Mouse (Mus musculus) limb, embryonic 15.5 days (tissue): ENCODE data around the gene Dnajc27. TPM values are rescaled to one million over a fixed set of nuclear protein-coding genes. Genes with fewer than 3 reads are reported as not detected.

Experiments used
- ATAC-seq: fragments of 200-750 bp; cut with Nextera tagmentation; 2 replicates; pipeline ENCODE4 v1.8.0; 2017; ENCODE audit warnings: low read depth, moderate TSS enrichment; ENCODE audit not compliant: insufficient number of reproducible peaks, low FRiP score, low TSS enrichment
- H3K27ac ChIP-seq: fragments of 300-500 bp; sonication (generic); 2 replicates; pipeline ENCODE4 v1.5.1; 2015; ENCODE audit warnings: moderate library complexity, mild to moderate bottlenecking, inconsistent platforms
- H3K27me3 ChIP-seq: fragments of 300-500 bp; sonication (generic); 2 replicates; pipeline ENCODE4 v1.6.1; 2015; ENCODE audit warnings: inconsistent platforms
- H3K36me3 ChIP-seq: fragments of 300-500 bp; sonication (generic); 2 replicates; pipeline ENCODE4 v1.6.1; 2015; ENCODE audit warnings: inconsistent platforms
- H3K4me1 ChIP-seq: fragments of 300-500 bp; sonication (generic); 2 replicates; pipeline ENCODE4 v1.6.1; 2015; ENCODE audit warnings: inconsistent platforms
- H3K4me2 ChIP-seq: fragments of 300-500 bp; sonication (generic); 2 replicates; pipeline ENCODE4 v1.6.1; 2015; ENCODE audit warnings: mild to moderate bottlenecking, inconsistent platforms
- H3K4me3 ChIP-seq: fragments of 300-500 bp; sonication (generic); 2 replicates; pipeline ENCODE4 v1.5.1; 2015; ENCODE audit warnings: mild to moderate bottlenecking, inconsistent platforms
- H3K9ac ChIP-seq: fragments of 300-500 bp; sonication (generic); 2 replicates; pipeline ENCODE4 v1.6.1; 2015; ENCODE audit warnings: inconsistent platforms
- H3K9me3 ChIP-seq: fragments of 300-500 bp; sonication (generic); 2 replicates; pipeline ENCODE4 v1.6.1; 2016; ENCODE audit warnings: inconsistent platforms
- WGBS: fragments of 180-500 bp; shearing (Covaris S2); methylation state at CpG from one replicate; pipeline ENCODE4 v1.1.7; 2015; 5-methylcytosine and 5-hydroxymethylcytosine counted together
- polyA plus RNA-seq: library from polyadenylated mRNA; unstranded; fragments of >200 nt; fragmentation: Nextera tagmentation; extraction: Ambion mirVana; gene quantifications from 2 replicates; pipeline ENCODE4 v1.2.1, GENCODE M21; 2015

Dnajc27 gene
- polyA plus RNA-seq, 1 experiment from 2014 or later = 5.1 TPM

GRCm38 (mm10) chr12:4158868-4159632 is 76.7 kb downstream of the Dnajc27 start:
- Histone ChIP-seq H3K4me1 (no peaks in the 10 kb centered on the region; the same call in 1 of the 2 replicates), H3K9ac (no peak overlapping the region), H3K9me3 (no peaks in the 10 kb centered on the region), H3K4me3 (no peak overlapping the region), H3K27ac (no peak overlapping the region), H3K4me2 (no peak overlapping the region), H3K27me3 (no peaks in the 10 kb centered on the region), H3K36me3 (0 out of 2 replicates have a peak, but pooled peaks cover 3% of the 10 kb centered on the region)
- 91% methylated on average over 7 of the region's 7 CpGs for WGBS
- no peak for ATAC-seq

Other genes with a start within 250 kb of the Dnajc27 start
- 2.0 and 2.1 TPM in 2 replicates for gene Pomc, start 127.6 kb upstream of the Dnajc27 start, polyA plus RNA-seq
- gene Efr3b, start 43.7 kb upstream of the Dnajc27 start, polyA plus RNA-seq = 3.5 and 3.7 TPM in 2 replicates
- gene Adcy3, start 50.5 kb downstream of the Dnajc27 start, polyA plus RNA-seq = 11.4 and 14.1 TPM in 2 replicates
- gene Ptrhd1, start 151.4 kb downstream of the Dnajc27 start, polyA plus RNA-seq = 4.5 TPM in 2 replicates
- 12.0 and 12.7 TPM in 2 replicates for gene Cenpo, start 151.7 kb downstream of the Dnajc27 start, polyA plus RNA-seq